Mouse (Mus musculus): Measurements from ENCODE around the gene Gm10282.

Gene Gm10282

GRCm38 (mm10) chr8:72266671-72267070, 38.4 kb downstream of the Gm10282 start:
- Histone ChIP-seq H3K36me3 (ENCODE audit: control insufficient read depth, insufficient read depth, low read length, poor library complexity, severe bottlenecking) (no peaks in the 10 kb centered on the region), H3K27me3 (ENCODE audit: control insufficient read depth, insufficient read depth, low read length, poor library complexity, severe bottlenecking) (no peaks in the 10 kb centered on the region)
- no peak for DNase-seq (ENCODE audit: low read depth, low spot score)

- no peaks in the 10 kb centered on the region for H3K27me3 ChIP-seq (ENCODE audit: control insufficient read depth, insufficient read depth, low read length, poor library complexity, severe bottlenecking)
- no peak for DNase-seq (ENCODE audit: low read depth, low spot score)
Measured at GRCm38 (mm10) chr8:72265342-72265741, 39.7 kb downstream of the Gm10282 start.

GRCm38 (mm10) chr8:72263451-72263850, 41.6 kb downstream of the Gm10282 start:
- H3K27me3 ChIP-seq (ENCODE audit: control insufficient read depth, insufficient read depth, low read length, poor library complexity, severe bottlenecking), result no peaks in the 10 kb centered on the region
- no peaks in the 10 kb centered on the region for H3K36me3 ChIP-seq (ENCODE audit: control insufficient read depth, insufficient read depth, low read length, poor library complexity, severe bottlenecking)
- DNase-seq (ENCODE audit: low read depth, low spot score), result no peak

More at GRCm38 (mm10) chr8:72265342-72265741, 39.7 kb downstream of the Gm10282 start:
- no peaks in the 10 kb centered on the region for H3K36me3 ChIP-seq (ENCODE audit: control insufficient read depth, insufficient read depth, low read length, poor library complexity, severe bottlenecking)

DNA sequence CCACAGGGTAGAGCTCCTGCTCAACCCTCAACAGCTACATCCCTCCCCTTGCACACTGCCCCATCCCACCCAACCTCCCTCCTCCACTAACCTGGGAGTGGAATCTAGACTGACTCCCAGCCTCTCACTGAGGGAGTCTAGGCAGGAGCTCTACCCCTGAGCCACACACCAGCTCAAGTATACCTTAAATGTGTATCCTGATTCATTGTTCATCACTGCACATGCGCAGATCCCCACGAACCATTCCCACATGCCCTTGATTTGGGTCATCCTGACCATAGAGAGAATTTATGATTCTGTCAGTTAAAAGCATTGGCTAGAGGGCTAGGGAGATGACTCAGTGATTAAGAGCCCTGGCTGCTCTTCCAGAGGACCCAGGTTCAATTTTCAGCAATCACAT, 42.3 kb downstream of the Gm10282 start:
- H3K27me3 ChIP-seq (ENCODE audit: control insufficient read depth, insufficient read depth, low read length, poor library complexity, severe bottlenecking), result no peaks in the 10 kb centered on the region
- DNase-seq (ENCODE audit: low read depth, low spot score), result no peak
- no peaks in the 10 kb centered on the region for H3K36me3 ChIP-seq (ENCODE audit: control insufficient read depth, insufficient read depth, low read length, poor library complexity, severe bottlenecking)

- no peaks in the 10 kb centered on the region; the same call in 1 of the 2 replicates for H3K36me3 ChIP-seq (ENCODE audit: control insufficient read depth, insufficient read depth, low read length, poor library complexity, severe bottlenecking)
- DNase-seq (ENCODE audit: low read depth, low spot score), result no peak
- no peaks in the 10 kb centered on the region for H3K27me3 ChIP-seq (ENCODE audit: control insufficient read depth, insufficient read depth, low read length, poor library complexity, severe bottlenecking)
Measured at GRCm38 (mm10) chr8:72261872-72262271, 43.2 kb downstream of the Gm10282 start.

- DNase-seq (ENCODE audit: low read depth, low spot score), result no peak
- Histone ChIP-seq H3K27me3 (ENCODE audit: control insufficient read depth, insufficient read depth, low read length, poor library complexity, severe bottlenecking) (no peaks in the 10 kb centered on the region), H3K36me3 (ENCODE audit: control insufficient read depth, insufficient read depth, low read length, poor library complexity, severe bottlenecking) (peaks cover 2% of the 10 kb centered on the region; the same call in 1 of the 2 replicates)
Measured at GRCm38 (mm10) chr8:72261431-72261830, 43.6 kb downstream of the Gm10282 start.

DNA sequence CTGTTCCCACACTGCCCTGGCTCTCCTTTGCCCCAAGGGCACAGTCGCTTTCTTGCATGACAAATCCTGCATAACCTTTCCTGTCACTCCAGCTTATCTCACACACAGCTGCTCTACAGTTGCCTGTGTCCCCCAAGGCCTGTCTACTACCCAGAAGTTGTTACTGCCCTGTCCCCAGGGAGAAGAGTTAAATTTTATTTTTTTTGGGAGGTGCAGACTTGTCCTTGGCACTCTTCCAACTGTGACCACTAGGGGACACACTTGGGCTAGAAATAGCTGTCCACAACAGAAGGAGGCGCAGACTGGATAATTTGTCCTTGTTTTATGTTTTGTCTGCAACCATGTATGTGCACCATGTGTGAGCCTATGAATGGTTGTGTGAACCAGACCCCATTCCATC, 44.0 kb downstream of the Gm10282 start:
- peak; percentile 93 for DNase-seq (ENCODE audit: low read depth, low spot score)
- peaks cover 2% of the 10 kb centered on the region; the same call in 1 of the 2 replicates for H3K36me3 ChIP-seq (ENCODE audit: control insufficient read depth, insufficient read depth, low read length, poor library complexity, severe bottlenecking)
- H3K27me3 ChIP-seq (ENCODE audit: control insufficient read depth, insufficient read depth, low read length, poor library complexity, severe bottlenecking), result no peaks in the 10 kb centered on the region

DNA sequence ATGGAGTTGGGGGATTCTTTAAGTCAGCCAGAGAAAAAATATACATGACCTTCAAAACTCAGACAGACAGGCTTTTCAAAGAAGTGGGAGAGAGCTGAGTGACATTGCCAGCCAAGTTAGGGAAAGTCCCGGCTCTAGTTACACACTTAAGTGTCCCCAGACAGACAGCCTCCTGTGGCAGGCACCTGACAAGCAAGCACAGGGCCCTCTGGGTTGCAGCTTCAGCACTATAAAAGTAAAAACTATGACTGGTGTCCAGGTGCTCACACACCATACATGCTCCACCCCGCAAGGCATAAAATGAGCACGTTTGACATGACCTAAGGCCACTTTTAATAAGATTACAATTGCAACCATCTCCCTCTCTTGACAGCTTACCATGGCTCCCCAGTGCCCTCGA, 44.5 kb downstream of the Gm10282 start:
- Histone ChIP-seq H3K36me3 (ENCODE audit: control insufficient read depth, insufficient read depth, low read length, poor library complexity, severe bottlenecking) (peaks cover 2% of the 10 kb centered on the region; the same call in 1 of the 2 replicates), H3K27me3 (ENCODE audit: control insufficient read depth, insufficient read depth, low read length, poor library complexity, severe bottlenecking) (no peaks in the 10 kb centered on the region)
- peak; percentile 50 for DNase-seq (ENCODE audit: low read depth, low spot score)

- Histone ChIP-seq H3K27me3 (ENCODE audit: control insufficient read depth, insufficient read depth, low read length, poor library complexity, severe bottlenecking) (no peaks in the 10 kb centered on the region), H3K36me3 (ENCODE audit: control insufficient read depth, insufficient read depth, low read length, poor library complexity, severe bottlenecking) (peaks cover 4% of the 10 kb centered on the region; the same call in 1 of the 2 replicates)
- DNase-seq (ENCODE audit: low read depth, low spot score), result no peak
Measured at GRCm38 (mm10) chr8:72259862-72260261, 45.2 kb downstream of the Gm10282 start.

GRCm38 (mm10) chr8:72257902-72258238, 47.2 kb downstream of the Gm10282 start:
- Histone ChIP-seq H3K36me3 (ENCODE audit: control insufficient read depth, insufficient read depth, low read length, poor library complexity, severe bottlenecking) (peaks cover 6% of the 10 kb centered on the region; the same call in 1 of the 2 replicates), H3K27me3 (ENCODE audit: control insufficient read depth, insufficient read depth, low read length, poor library complexity, severe bottlenecking) (no peaks in the 10 kb centered on the region)
- DNase-seq (ENCODE audit: low read depth, low spot score), result no peak

GRCm38 (mm10) chr8:72257171-72257901, 47.7 kb downstream of the Gm10282 start:
- no peaks in the 10 kb centered on the region for H3K27me3 ChIP-seq (ENCODE audit: control insufficient read depth, insufficient read depth, low read length, poor library complexity, severe bottlenecking)
- H3K36me3 ChIP-seq (ENCODE audit: control insufficient read depth, insufficient read depth, low read length, poor library complexity, severe bottlenecking), result peaks cover 6% of the 10 kb centered on the region; the same call in 1 of the 2 replicates
- peak; percentile 69 for DNase-seq (ENCODE audit: low read depth, low spot score)
